Comparison of ENCODE assay signal across 25 mouse cellular contexts in the genomic region with DNA sequence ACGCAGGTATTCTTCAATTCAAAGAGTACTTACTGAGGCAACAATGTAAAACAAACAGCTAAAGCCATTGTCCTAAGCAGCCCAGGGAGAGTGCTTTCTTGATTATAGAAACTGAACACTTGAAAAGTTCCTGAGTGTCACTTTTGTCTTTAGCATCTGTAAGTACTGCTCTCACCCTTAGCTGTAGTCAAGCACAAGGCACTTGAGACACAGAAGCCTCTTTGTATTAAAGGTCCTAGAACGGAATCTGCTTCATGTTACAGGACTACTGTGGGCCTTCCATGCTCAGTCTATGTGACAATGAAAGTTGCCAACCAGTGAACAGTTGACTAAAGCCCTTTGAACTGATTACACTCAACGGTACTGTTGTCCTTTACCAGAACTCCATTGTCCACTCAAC.
DNase-seq lines count a peak whose midpoint lies in the region; ATAC-seq and TF ChIP-seq lines count a peak whose summit lies in the region.
"Had no signal": no experiment of that assay in that cellular context is flagged by ENCODE, and none has a peak within 500 bp of the region (broad histone marks: within the 10 kb centered on the region; RNA-seq: fewer than 3 reads in every experiment).

No protein-coding gene starts in this region.

- H3K27me3 ChIP-seq in lung, embryonic 15.5 days, result no peaks in the 10 kb centered on the region
- no peaks in the 10 kb centered on the region for H3K27me3 ChIP-seq in lung, postnatal 0 days (replicated peaks; ENCODE audit: insufficient read depth, low read length)
- H3K27me3 ChIP-seq: CH12.LX; embryonic facial prominence, embryonic 12.5 days; forebrain, embryonic 13.5 days; forebrain, embryonic 15.5 days; Patski had no signal

- no peak for TF ChIP-seq CTCF in lung, postnatal 0 days (IDR thresholded peaks at IDR 0.05)

- H3K9ac ChIP-seq in lung, embryonic 15.5 days, result no peak overlapping the region
- no peak overlapping the region for H3K9ac ChIP-seq in lung, postnatal 0 days (replicated peaks; ENCODE audit: low read depth)
- H3K9ac ChIP-seq: embryonic facial prominence, embryonic 12.5 days; forebrain, embryonic 13.5 days; forebrain, embryonic 15.5 days; forebrain, postnatal 0 days had no signal

- no peak overlapping the region for H3K4me3 ChIP-seq in lung, embryonic 15.5 days
- H3K4me3 ChIP-seq in lung, postnatal 0 days (ENCODE audit: low read depth, low read length), result no peak overlapping the region
- H3K4me3 ChIP-seq: embryonic facial prominence, embryonic 10.5 days; embryonic facial prominence, embryonic 12.5 days; forebrain, embryonic 13.5 days; forebrain, embryonic 15.5 days had no signal

- peak; percentile 2 for DNase-seq in embryo, embryonic 10.5 days (ENCODE audit: low spot score)
- no peak for DNase-seq in embryo, embryonic 10 days (ENCODE audit: low spot score)
- DNase-seq in lung, postnatal 36 days, result no peak
- peak; percentile 46 for DNase-seq in lung, postnatal 0 days (ENCODE audit: low spot score)
- DNase-seq in lung, adult 18-20 months, result no peak
- DNase-seq: adrenal gland, adult 8-10 months; adrenal gland, postnatal 14 days; adrenal gland, postnatal 36 days; B cell, adult 2 months; cerebellum, adult 11-12 months; cerebellum, adult 2 months; cerebellum, adult 9-10 months; cerebellum, postnatal 10 days; cerebellum, postnatal 25 days; forebrain, postnatal 0 days had no signal

- no peaks in the 10 kb centered on the region for H3K4me1 ChIP-seq in lung, embryonic 15.5 days
- no peaks in the 10 kb centered on the region for H3K4me1 ChIP-seq in lung, postnatal 0 days (ENCODE audit: insufficient read depth, low read depth, low read length)
- H3K4me1 ChIP-seq: embryonic facial prominence, embryonic 10.5 days; embryonic facial prominence, embryonic 12.5 days; forebrain, embryonic 13.5 days; forebrain, embryonic 15.5 days had no signal

- H3K9me3 ChIP-seq in lung, embryonic 15.5 days, result no peaks in the 10 kb centered on the region
- no peaks in the 10 kb centered on the region for H3K9me3 ChIP-seq in lung, postnatal 0 days (ENCODE audit: low read length)
- H3K9me3 ChIP-seq: embryonic facial prominence, embryonic 10.5 days; embryonic facial prominence, embryonic 12.5 days; forebrain, embryonic 13.5 days; forebrain, embryonic 15.5 days; G1E had no signal

- H3K4me2 ChIP-seq in lung, embryonic 15.5 days, result no peak overlapping the region
- H3K4me2 ChIP-seq in lung, postnatal 0 days (replicated peaks; ENCODE audit: low read depth, low read length), result no peak overlapping the region
- H3K4me2 ChIP-seq: embryonic facial prominence, embryonic 12.5 days; forebrain, embryonic 13.5 days; forebrain, embryonic 15.5 days had no signal

- 52% methylated on average over 3 of the region's 3 CpGs for WGBS in lung, embryonic 15.5 days
- 50% methylated on average over 3 of the region's 3 CpGs for WGBS in lung, postnatal 0 days

- TF ChIP-seq EP300 in lung, postnatal 0 days (IDR thresholded peaks at IDR 0.05), result no peak

- ATAC-seq in lung, embryonic 15.5 days (ENCODE audit: borderline replicate concordance, extremely low read depth, low FRiP score, low TSS enrichment), result peak; percentile 60; the same call in 1 of the 2 replicates
- ATAC-seq in lung, postnatal 0 days, result peak; percentile 56
- ATAC-seq: activated CD4-positive, CD25-positive, alpha-beta regulatory T cell, adult 4 months; CD4-positive, CD25-positive, alpha-beta regulatory T cell, adult 4 months; forebrain, embryonic 13.5 days; forebrain, embryonic 15.5 days; forebrain, postnatal 0 days; Patski had no signal

- H3K27ac ChIP-seq in lung, embryonic 15.5 days, result no peak overlapping the region
- H3K27ac ChIP-seq in lung, postnatal 0 days (ENCODE audit: low read length), result no peak overlapping the region
- H3K27ac ChIP-seq: embryonic facial prominence, embryonic 10.5 days; embryonic facial prominence, embryonic 12.5 days; forebrain, embryonic 13.5 days; forebrain, embryonic 15.5 days had no signal

- no peaks in the 10 kb centered on the region for H3K36me3 ChIP-seq in lung, embryonic 15.5 days
- H3K36me3 ChIP-seq in lung, postnatal 0 days (ENCODE audit: insufficient read depth, low read length), result no peaks in the 10 kb centered on the region
- H3K36me3 ChIP-seq: embryonic facial prominence, embryonic 10.5 days; embryonic facial prominence, embryonic 12.5 days; forebrain, embryonic 15.5 days; G1E had no signal

Comparison
In these comparisons a context has a peak if more than half of its experiments do, and no peak if none do; other contexts are left out.
1. DNase-seq: peak in embryo, embryonic 10.5 days (single experiment) and lung, postnatal 0 days (single experiment); none in embryo, embryonic 10 days (single experiment), lung, postnatal 36 days (single experiment) and lung, adult 18-20 months (0 of 2).